Mouse (Mus musculus) Patski (cell line): ENCODE measurements at regions not wholly inside any gene's neighbourhood (a gene's known extent, or its start where the extent isn't known, plus 50 kb on each side); places are given as distances from the start of the nearest gene placed in this dataset.

Experiments
- ATAC-seq: fragments of 100-300 bp; one replicate; pipeline ENCODE4 v1.8.0; 2021
- CTCF ChIA-PET: fragments of 350-600 bp; sonication (Branson Sonifier 250); formaldehyde crosslinking; loops from one replicate; lab custom pipeline; 2022; ENCODE audit warnings: inconsistent platforms; lab: Charles Lee
- POLR2A ChIA-PET: fragments of 350-600 bp; sonication (Branson Sonifier 250); formaldehyde crosslinking; loops from one replicate; lab custom pipeline; 2022; ENCODE audit warnings: antibody characterized with exemption, inconsistent platforms; lab: Charles Lee
- DNase-seq: peaks from one replicate; pipeline ENCODE4 v3.0.0-alpha.2; 2011; ENCODE audit warnings: low read depth, low spot score
- H3K27me3 ChIP-seq: fragments of 371-371 bp; one replicate; pipeline ENCODE4 v1.5.1; 2021
- CTCF ChIP-seq: fragments of 100-300 bp; IDR thresholded peaks from one replicate; pipeline ENCODE4 v1.5.1; 2021
- in situ Hi-C: fragments of 300-500 bp; cut with MboI; formaldehyde crosslinking; loops from 3 replicates; pipeline ENCODE4 v1.11.1; 2018; ENCODE audit warnings: low pct_unique_long_range_greater_than_20kb, mixed read lengths

- CTCF ChIA-PET, result interaction anchor here (0.8 to 1.5 kb wide), 2 partner anchors 10 to 12 kb away, joined by 3 to 7 read pairs; no protein-coding TSS in a partner anchor
- no peak for DNase-seq
- no peaks in the 10 kb centered on the region for H3K27me3 ChIP-seq
- POLR2A ChIA-PET, result no interaction called here
- no peak for ATAC-seq
- TF ChIP-seq CTCF, result no peak
- in situ Hi-C loops, result no loop called here
Observed at GRCm38 (mm10) chr1:72050858-72051257, 161.2 kb downstream of the Mreg start.

- TF ChIP-seq CTCF, result no peak
- ChIA-PET POLR2A (no interaction called here), CTCF (interaction anchor here (1.8 kb wide), 1 partner anchor 9 kb away, joined by 9 read pairs; no protein-coding TSS in a partner anchor)
- DNase-seq (no peak), ATAC-seq (no peak)
- H3K27me3 ChIP-seq, result no peaks in the 10 kb centered on the region
- in situ Hi-C loops, result no loop called here
Observed at GRCm38 (mm10) chr1:72046072-72046471, 166.0 kb downstream of the Mreg start.

GRCm38 (mm10) chr1:72038518-72038917 is 173.6 kb downstream of the Mreg start:
- ATAC-seq, result no peak
- DNase-seq, result no peak
- CTCF ChIA-PET, result no interaction called here

GRCm38 (mm10) chr1:72036600-72036999 is 175.5 kb downstream of the Mreg start:
- no peak for DNase-seq
- no peaks in the 10 kb centered on the region for H3K27me3 ChIP-seq
- POLR2A ChIA-PET, result no interaction called here
- TF ChIP-seq CTCF, result no peak
- CTCF ChIA-PET, result interaction anchor here (1.0 to 1.7 kb wide), 3 partner anchors 9 to 17 kb away, joined by 3 to 9 read pairs (median 4); no protein-coding TSS in a partner anchor
- in situ Hi-C loops, result no loop called here
- ATAC-seq, result no peak

More at GRCm38 (mm10) chr1:72038518-72038917, 173.6 kb downstream of the Mreg start:
- no peak for TF ChIP-seq CTCF
- in situ Hi-C loops, result no loop called here
- POLR2A ChIA-PET, result no interaction called here
- H3K27me3 ChIP-seq, result no peaks in the 10 kb centered on the region

- ATAC-seq (no peak), DNase-seq (no peak)
- in situ Hi-C loops, result no loop called here
- no peak for TF ChIP-seq CTCF
- POLR2A ChIA-PET, result no interaction called here
- no peaks in the 10 kb centered on the region for H3K27me3 ChIP-seq
- CTCF ChIA-PET, result interaction anchor here (1.0 to 1.7 kb wide), 2 partner anchors 10 to 15 kb away, joined by 4 to 9 read pairs; no protein-coding TSS in a partner anchor
Observed at GRCm38 (mm10) chr1:72036141-72036540, 176.0 kb downstream of the Mreg start.

GRCm38 (mm10) chr1:72033941-72034340 is 178.2 kb downstream of the Mreg start:
- in situ Hi-C loops, result no loop called here
- no peak for TF ChIP-seq CTCF
- H3K27me3 ChIP-seq, result no peaks in the 10 kb centered on the region
- DNase-seq (no peak), ATAC-seq (no peak)
- ChIA-PET CTCF (no interaction called here), POLR2A (interaction anchor here (0.6 kb wide), 2 partner anchors 346 to 409 kb away, joined by 3 read pairs; no protein-coding TSS in a partner anchor)

- no peak for TF ChIP-seq CTCF
- ATAC-seq (no peak), DNase-seq (no peak)
- in situ Hi-C loops, result no loop called here
- no peaks in the 10 kb centered on the region for H3K27me3 ChIP-seq
- POLR2A ChIA-PET, result no interaction called here
- CTCF ChIA-PET, result interaction anchor here (1.3 kb wide), 1 partner anchor 20 kb away, joined by 3 read pairs; no protein-coding TSS in a partner anchor
Observed at GRCm38 (mm10) chr1:72032214-72032613, 179.9 kb downstream of the Mreg start.

GRCm38 (mm10) chr1:72030763-72031405 is 181.2 kb downstream of the Mreg start:
- no peak for TF ChIP-seq CTCF

GRCm38 (mm10) chr1:72029625-72030024 is 182.5 kb downstream of the Mreg start:
- no peaks in the 10 kb centered on the region for H3K27me3 ChIP-seq
- in situ Hi-C loops, result no loop called here
- ATAC-seq (no peak), DNase-seq (no peak)
- POLR2A ChIA-PET, result no interaction called here
- CTCF ChIA-PET, result no interaction called here
- no peak for TF ChIP-seq CTCF

More at GRCm38 (mm10) chr1:72030763-72031405, 181.2 kb downstream of the Mreg start:
- CTCF ChIA-PET, result no interaction called here
- POLR2A ChIA-PET, result interaction anchor here (0.6 kb wide), 1 partner anchor 53 kb away, joined by 4 read pairs; no protein-coding TSS in a partner anchor
- no peak for ATAC-seq
- DNase-seq, result no peak
- no peaks in the 10 kb centered on the region for H3K27me3 ChIP-seq
- in situ Hi-C loops, result no loop called here

- ATAC-seq (no peak), DNase-seq (no peak)
- ChIA-PET CTCF (no interaction called here), POLR2A (interaction anchor here (0.6 kb wide), 1 partner anchor 63 kb away, joined by 5 read pairs; no protein-coding TSS in a partner anchor)
- in situ Hi-C loops, result no loop called here
- TF ChIP-seq CTCF, result no peak
- no peaks in the 10 kb centered on the region for H3K27me3 ChIP-seq
Observed at GRCm38 (mm10) chr1:72026861-72027260, 185.2 kb downstream of the Mreg start.

GRCm38 (mm10) chr1:72022631-72023030 is 189.5 kb downstream of the Mreg start:
- CTCF ChIA-PET, result no interaction called here
- ATAC-seq, result no peak
- POLR2A ChIA-PET, result interaction anchor here (0.7 kb wide), 1 partner anchor 39 kb away, joined by 3 read pairs; no protein-coding TSS in a partner anchor
- no peaks in the 10 kb centered on the region for H3K27me3 ChIP-seq
- no peak for DNase-seq
- TF ChIP-seq CTCF, result no peak
- in situ Hi-C loops, result no loop called here
